Mouse (Mus musculus) G1E (cell line): ENCODE data around the gene Zfyve19. TPM values are rescaled to one million over a fixed set of nuclear protein-coding genes. Genes with fewer than 3 reads are reported as not detected.
A peak's percentile ranks its signal among the peaks of the same experiment; 100 is the strongest.

Experiments
- ATAC-seq: 2 replicates; pipeline ENCODE4 v1.8.0; 2016; ENCODE audit warnings: mild to moderate bottlenecking; ENCODE audit not compliant: insufficient number of reproducible peaks, poor library complexity, low FRiP score, severe bottlenecking; ENCODE audit errors: extremely low read depth
- DNase-seq: peaks from one replicate; pipeline ENCODE4 v3.0.0; 2012; ENCODE audit warnings: low spot score
- H3K27me3 ChIP-seq: 2 replicates; pipeline ENCODE4 v1.6.1; 2012; ENCODE audit warnings: mild to moderate bottlenecking, low read length, inconsistent platforms; ENCODE audit not compliant: insufficient read depth
- H3K36me3 ChIP-seq: replicated peaks from 2 replicates; pipeline ENCODE3; 2012; ENCODE audit warnings: mild to moderate bottlenecking, inconsistent platforms
- H3K4me1 ChIP-seq: 2 replicates; pipeline ENCODE4 v1.6.1; 2012; ENCODE audit warnings: low read depth, low read length, inconsistent platforms, mixed read lengths; ENCODE audit not compliant: insufficient read depth
- H3K4me3 ChIP-seq: 2 replicates; pipeline ENCODE4 v1.5.1; 2012; ENCODE audit warnings: low read depth, mild to moderate bottlenecking, inconsistent platforms, low read length, moderate library complexity, mixed read lengths
- H3K9me3 ChIP-seq: replicated peaks from 2 replicates; pipeline ENCODE4 v1.6.1; 2012; ENCODE audit warnings: inconsistent platforms
- CTCF ChIP-seq: IDR thresholded peaks from 2 replicates; pipeline ENCODE4 v1.5.1; 2012; ENCODE audit warnings: low read depth, low read length, inconsistent platforms, mixed read lengths
- GATA1 ChIP-seq: IDR thresholded peaks from 2 replicates; pipeline ENCODE4 v1.6.1; 2012; ENCODE audit warnings: borderline replicate concordance, low read length, inconsistent platforms, mixed read lengths
- GATA2 ChIP-seq: IDR thresholded peaks from 2 replicates; pipeline ENCODE4 v1.6.1; 2012; ENCODE audit warnings: low read depth, low read length, inconsistent platforms, borderline replicate concordance
- POLR2AphosphoS5 ChIP-seq: IDR thresholded peaks from 2 replicates; pipeline ENCODE4 v1.6.1; 2012; ENCODE audit warnings: low read depth, low read length, inconsistent platforms; ENCODE audit not compliant: insufficient replicate concordance
- TAL1 ChIP-seq: conservative IDR thresholded peaks from 2 replicates; pipeline ENCODE4 v1.6.1; 2012; ENCODE audit warnings: low read depth, low read length, inconsistent platforms, mixed read lengths
- polyA plus RNA-seq: library from polyadenylated mRNA; stranded (reverse); fragments of >175 nt; gene quantifications from 2 replicates; pipeline ENCODE4 v1.2.3, GENCODE M21; 2012
- total RNA-seq, 2 experiments: library from RNA; stranded (forward) in 1 of 2; stranded (reverse) in 1 of 2; fragments of 200-1000 nt in 1 of 2; fragments of >200 nt in 1 of 2; fragmentation: Nextera tagmentation in 1 of 2; gene quantifications; 2 replicates each; pipeline ENCODE4 v1.2.3; 2014 to 2017

Zfyve19 gene
- total and polyA plus RNA-seq, 3 experiments: 22.7 to 28.9 (median 23.4) TPM

GRCm38 (mm10) chr2:119182914-119183313 is 25.5 kb upstream of the Zfyve19 start:
- TF ChIP-seq GATA2: no peak
- no peak for TF ChIP-seq GATA1
- no peak for TF ChIP-seq TAL1
- TF ChIP-seq POLR2AphosphoS5: no peak
- TF ChIP-seq CTCF: no peak
- ATAC-seq: no peak
- peaks cover 80% of the 10 kb centered on the region for H3K36me3 ChIP-seq
- no peak for DNase-seq
- no peaks in the 10 kb centered on the region for H3K27me3 ChIP-seq
- H3K4me1 ChIP-seq: no peaks in the 10 kb centered on the region
- H3K9me3 ChIP-seq: no peaks in the 10 kb centered on the region
- H3K4me3 ChIP-seq: no peak overlapping the region

DNA sequence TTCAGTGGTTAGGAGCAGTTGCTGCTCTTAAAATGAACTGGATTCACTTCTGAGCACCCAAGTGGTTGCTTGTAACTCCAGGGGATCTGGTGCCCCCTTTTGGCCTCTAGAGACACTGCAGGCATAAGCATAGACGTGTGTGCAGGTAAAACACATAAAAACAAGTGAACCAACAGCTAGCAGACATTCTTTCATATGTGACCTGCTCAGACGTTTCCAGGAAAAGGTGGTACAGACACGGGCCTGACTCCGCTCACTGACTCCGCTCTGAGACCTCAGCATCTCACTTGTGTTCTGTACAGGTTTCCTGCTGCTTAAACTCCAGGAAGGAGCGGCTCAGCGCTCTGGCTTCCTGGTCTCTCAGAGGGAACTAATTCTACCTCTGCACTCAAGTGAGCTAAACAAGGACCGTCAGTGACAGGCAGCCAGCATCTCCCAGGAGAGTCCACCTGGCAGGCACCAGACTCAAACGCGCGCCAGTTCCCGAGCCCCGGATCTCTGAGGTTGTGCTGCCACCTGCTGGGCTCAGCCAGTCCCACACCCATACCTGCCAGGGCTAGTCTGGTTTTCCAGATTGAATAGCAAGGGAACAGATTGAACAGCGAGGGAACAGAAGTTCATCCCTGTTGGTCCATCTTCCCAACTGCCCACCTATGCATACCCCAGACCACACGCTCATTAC is 19.2 kb upstream of the Zfyve19 start:
- peak; percentile 57 for ATAC-seq

DNA sequence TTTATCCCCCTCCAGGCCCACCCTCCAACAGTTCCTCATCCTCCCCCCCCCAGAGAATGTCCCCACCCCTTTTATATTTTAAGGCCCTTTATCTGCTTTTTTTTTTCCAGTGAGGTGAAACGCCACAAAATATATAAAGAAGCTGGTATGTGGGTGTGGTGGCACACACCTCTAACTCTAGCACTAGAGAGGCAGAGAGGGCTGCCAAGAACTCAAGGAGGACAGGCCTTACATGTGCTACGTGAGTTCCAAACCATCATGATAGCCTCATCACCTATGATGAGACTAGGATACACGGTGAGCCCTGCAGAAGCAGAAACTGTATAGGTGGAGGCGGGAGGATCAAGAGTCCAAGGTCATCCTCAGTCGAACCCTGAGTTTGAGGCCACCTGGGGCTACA is 17.4 kb upstream of the Zfyve19 start:
- DNase-seq (no peak), ATAC-seq (no peak)
- Histone ChIP-seq H3K4me3 (no peak overlapping the region), H3K4me1 (peaks cover 26% of the 10 kb centered on the region), H3K9me3 (no peaks in the 10 kb centered on the region), H3K36me3 (peaks cover 16% of the 10 kb centered on the region), H3K27me3 (no peaks in the 10 kb centered on the region)
- no peak for TF ChIP-seq CTCF
- no peak for TF ChIP-seq TAL1

More for the DNA sequence above, 19.2 kb upstream of the Zfyve19 start:
- TF ChIP-seq GATA2 (no peak), TAL1 (no peak), CTCF (peak; percentile 79)
- no peaks in the 10 kb centered on the region for H3K9me3 ChIP-seq
- peak overlapping the region; percentile 66; the same call in 1 of the 2 replicates for H3K4me3 ChIP-seq
- DNase-seq: peak; percentile 71
- H3K4me1 ChIP-seq: peaks cover 21% of the 10 kb centered on the region
- H3K36me3 ChIP-seq: peaks cover 33% of the 10 kb centered on the region
- H3K27me3 ChIP-seq: no peaks in the 10 kb centered on the region

- ATAC-seq: no peak
- Histone ChIP-seq H3K4me1 (peaks cover 37% of the 10 kb centered on the region), H3K9me3 (no peaks in the 10 kb centered on the region), H3K4me3 (no peak overlapping the region), H3K27me3 (no peaks in the 10 kb centered on the region), H3K36me3 (peaks cover 9% of the 10 kb centered on the region)
- no peak for DNase-seq
- TF ChIP-seq GATA1 (no peak), POLR2AphosphoS5 (no peak), TAL1 (no peak), GATA2 (no peak), CTCF (no peak)
Measured at GRCm38 (mm10) chr2:119194140-119194539, 14.3 kb upstream of the Zfyve19 start.

DNA sequence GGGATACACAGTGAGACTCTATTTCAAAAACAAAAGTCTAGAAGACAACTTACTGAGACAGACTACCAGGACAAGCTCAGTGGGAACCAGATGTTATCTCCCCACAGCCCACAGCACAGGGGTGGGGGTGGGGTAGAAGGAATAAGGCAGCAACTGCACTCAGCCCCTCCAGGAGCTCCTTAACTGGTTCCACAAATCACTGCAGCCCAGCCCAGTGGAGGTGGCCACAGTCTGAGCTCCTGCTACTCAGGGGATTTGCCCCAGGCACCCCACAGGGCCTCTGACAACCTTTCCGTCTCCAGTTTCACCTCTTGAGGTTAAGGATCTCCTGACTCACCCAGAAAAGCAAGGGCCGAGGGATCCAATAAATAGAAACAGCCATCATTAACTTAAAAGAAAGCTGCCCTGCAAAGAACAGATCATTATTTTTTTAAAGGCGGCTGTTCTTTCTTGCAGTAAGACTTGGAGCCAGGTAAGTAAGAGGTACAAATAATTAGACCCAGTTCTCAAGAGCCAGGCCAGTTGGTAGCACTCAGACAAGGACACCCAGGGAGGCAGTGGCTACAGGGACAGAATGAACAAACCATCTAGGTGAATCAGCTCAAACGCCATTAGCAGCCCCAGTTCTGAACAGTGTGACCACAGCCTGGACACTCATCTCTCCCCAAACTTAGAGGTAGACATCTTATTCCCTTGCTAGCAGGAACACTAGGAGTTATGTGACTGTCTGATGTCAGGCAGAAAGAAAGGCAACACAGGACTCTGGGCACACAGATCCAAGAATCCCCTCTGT is 11.9 kb upstream of the Zfyve19 start:
- Histone ChIP-seq H3K4me1 (peaks cover 25% of the 10 kb centered on the region), H3K9me3 (no peaks in the 10 kb centered on the region), H3K36me3 (peaks cover 8% of the 10 kb centered on the region), H3K27me3 (no peaks in the 10 kb centered on the region), H3K4me3 (no peak overlapping the region; the same call in 1 of the 2 replicates)
- no peak for TF ChIP-seq POLR2AphosphoS5
- TF ChIP-seq TAL1: no peak
- TF ChIP-seq GATA1: no peak
- TF ChIP-seq CTCF: no peak
- TF ChIP-seq GATA2: no peak
- no peak for ATAC-seq
- peak; percentile 30 for DNase-seq

DNA sequence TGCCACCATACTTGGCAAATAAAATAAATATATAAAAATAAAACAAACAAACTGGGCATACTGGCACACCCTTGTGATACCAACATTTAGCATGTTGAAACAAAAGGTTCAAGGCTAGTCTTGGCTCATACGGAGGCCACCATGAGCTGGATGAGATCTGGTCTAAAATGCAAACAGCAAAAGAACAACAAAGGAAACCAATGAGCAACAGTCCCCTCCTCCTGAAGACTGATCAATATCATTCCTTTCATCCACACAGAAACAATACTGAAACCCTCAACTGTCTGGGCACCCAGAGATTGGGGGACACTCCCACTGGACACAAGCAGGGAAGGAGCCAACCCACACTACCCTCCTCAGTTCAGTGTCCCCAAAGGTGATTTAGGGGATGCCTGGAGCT is 10.9 kb upstream of the Zfyve19 start:
- peaks cover 8% of the 10 kb centered on the region for H3K36me3 ChIP-seq
- TF ChIP-seq GATA1 (no peak), TAL1 (no peak), POLR2AphosphoS5 (no peak), GATA2 (no peak), CTCF (no peak)
- H3K4me1 ChIP-seq: peaks cover 25% of the 10 kb centered on the region
- no peak for DNase-seq
- no peaks in the 10 kb centered on the region for H3K27me3 ChIP-seq
- no peaks in the 10 kb centered on the region for H3K9me3 ChIP-seq
- H3K4me3 ChIP-seq: no peak overlapping the region
- ATAC-seq: no peak
